Mouse (Mus musculus) c-Kit-positive CD71-positive TER-119-positive erythroid progenitor cells, embryonic 14.5 days (primary cell): ENCODE results near the gene Paqr3.

Source experiments
- DNase-seq: peaks from one replicate; pipeline ENCODE4 v3.0.0-alpha.2; 2013; ENCODE audit warnings: low spot score

The Paqr3 gene

GRCm38 (mm10) chr5:97084541-97084940, 26.9 kb downstream of the Paqr3 start:
- DNase-seq = no peak

DNA sequence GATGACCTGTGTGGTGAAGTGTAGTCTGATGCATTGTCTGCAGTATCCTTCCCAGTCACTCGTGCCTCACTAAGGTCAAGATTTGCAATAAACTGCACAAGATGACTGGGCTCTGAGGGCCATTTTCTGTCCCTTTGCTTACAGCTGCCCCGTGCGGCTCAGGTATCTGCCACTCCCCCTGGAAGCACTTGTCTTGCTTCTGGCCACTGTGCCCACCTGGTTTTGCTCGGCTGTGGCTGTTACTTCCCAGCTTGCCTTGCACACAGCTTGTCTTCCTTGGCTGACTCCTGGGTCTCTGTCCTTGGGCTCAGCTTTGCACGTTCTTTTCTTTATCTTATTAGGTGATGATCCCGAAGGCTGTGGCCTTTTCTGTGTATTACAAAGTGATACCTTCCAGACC, 27.7 kb downstream of the Paqr3 start:
- DNase-seq = no peak

DNA sequence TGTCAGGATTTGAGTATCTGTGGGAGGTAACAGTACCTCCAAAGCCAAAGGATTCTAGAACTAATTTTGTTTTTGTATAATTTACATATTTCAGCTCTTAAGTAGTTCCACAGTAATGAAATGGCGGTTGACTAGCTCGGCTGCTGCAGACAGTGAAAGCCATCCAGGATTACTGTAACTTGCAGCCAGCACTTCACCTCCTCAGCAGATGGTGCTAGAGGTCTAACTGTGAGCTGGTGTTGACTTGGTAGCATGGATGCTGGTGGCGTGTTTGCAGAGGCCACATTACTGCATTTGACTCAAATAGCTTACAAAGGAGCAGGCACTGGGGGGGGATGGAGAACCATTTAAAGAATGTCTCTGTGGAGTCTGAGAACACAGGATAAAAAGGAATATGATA, 29.9 kb downstream of the Paqr3 start:
- no peak for DNase-seq

GRCm38 (mm10) chr5:97078641-97079040, 32.8 kb downstream of the Paqr3 start:
- no peak for DNase-seq

- DNase-seq = no peak
These were observed 33.7 kb downstream of the Paqr3 start for GRCm38 (mm10) chr5:97077676-97078075.

DNA sequence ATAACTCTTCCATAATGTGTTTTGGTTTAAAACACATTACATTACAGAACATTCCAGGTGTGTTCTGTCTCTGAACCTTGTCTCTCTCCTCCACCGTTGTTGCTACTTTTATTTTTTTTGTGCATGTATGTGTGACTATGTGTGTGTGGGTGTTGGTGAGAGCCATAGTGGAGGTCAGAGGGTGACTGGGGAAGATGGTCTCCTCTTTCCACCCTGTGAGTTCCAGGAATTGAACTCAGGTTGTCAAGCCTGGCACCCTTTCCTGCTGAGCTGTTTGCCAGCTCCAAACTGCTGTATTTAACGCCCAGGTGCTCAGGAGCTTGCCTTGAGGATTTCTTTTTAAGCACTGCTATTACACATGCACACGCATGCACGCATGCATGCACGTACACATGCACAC, 35.2 kb downstream of the Paqr3 start:
- DNase-seq = no peak

DNA sequence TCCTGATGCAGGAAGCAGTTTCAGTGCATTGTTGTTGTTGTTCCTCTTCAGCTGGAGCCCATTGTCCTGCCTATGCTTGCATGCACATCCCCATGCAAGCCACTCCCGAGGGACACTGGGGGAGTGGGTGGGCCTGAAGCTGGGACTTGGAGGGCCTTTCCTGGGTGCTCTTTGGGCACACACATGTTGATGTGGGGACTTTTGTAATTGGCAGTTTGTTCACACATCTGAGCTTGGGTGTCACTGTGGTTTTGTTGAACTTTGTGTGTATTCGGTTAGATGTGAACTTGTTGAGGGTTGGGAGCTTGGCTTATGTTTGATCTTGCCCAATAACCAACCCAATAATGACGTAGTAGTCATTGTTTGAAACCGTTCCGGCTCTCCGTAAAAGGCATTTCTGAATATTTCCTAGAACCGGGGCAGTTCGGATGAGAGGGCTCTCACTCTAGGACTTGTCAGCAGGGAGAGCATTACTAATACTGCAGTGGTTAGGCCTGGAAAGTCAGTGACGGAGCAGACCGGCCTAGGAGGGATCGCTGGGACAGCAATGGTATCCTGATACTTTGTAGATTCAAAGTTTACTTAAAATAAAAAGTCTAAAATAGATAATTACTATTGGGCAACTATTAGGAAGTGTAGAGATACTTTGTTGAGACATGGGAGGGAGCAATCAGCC, 35.8 kb downstream of the Paqr3 start:
- no peak for DNase-seq

DNA sequence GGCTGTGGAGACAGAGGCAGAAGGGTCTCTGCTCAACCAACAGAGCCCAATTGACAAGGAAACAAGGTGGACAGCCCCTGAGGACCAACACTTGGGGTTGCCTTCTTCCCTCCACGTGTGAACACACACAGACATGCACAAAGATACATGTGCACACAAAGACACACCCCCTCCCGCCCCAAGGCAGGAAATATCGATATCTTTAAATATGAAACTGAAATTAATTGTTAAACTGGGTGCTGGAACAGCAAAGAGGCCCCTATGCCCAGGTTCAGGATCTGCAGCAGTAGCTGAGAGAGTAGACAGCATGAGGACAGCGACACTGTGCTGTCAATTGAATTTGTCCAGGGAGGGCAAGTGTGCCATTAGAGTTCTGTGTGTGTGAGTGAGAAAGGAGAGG, 45.6 kb downstream of the Paqr3 start:
- DNase-seq = no peak

GRCm38 (mm10) chr5:97062041-97062440, 49.4 kb downstream of the Paqr3 start:
- DNase-seq = no peak

- no peak for DNase-seq
These were observed 50.5 kb downstream of the Paqr3 start for GRCm38 (mm10) chr5:97060864-97061263.

- no peak for DNase-seq
These were observed 54.5 kb downstream of the Paqr3 start for GRCm38 (mm10) chr5:97056791-97057450.

GRCm38 (mm10) chr5:97056359-97056758, 55.0 kb downstream of the Paqr3 start:
- no peak for DNase-seq

- peak; percentile 69 for DNase-seq
These were observed 55.8 kb downstream of the Paqr3 start for GRCm38 (mm10) chr5:97055511-97056068.

- no peak for DNase-seq
These were observed 56.6 kb downstream of the Paqr3 start for GRCm38 (mm10) chr5:97054801-97055200.

DNA sequence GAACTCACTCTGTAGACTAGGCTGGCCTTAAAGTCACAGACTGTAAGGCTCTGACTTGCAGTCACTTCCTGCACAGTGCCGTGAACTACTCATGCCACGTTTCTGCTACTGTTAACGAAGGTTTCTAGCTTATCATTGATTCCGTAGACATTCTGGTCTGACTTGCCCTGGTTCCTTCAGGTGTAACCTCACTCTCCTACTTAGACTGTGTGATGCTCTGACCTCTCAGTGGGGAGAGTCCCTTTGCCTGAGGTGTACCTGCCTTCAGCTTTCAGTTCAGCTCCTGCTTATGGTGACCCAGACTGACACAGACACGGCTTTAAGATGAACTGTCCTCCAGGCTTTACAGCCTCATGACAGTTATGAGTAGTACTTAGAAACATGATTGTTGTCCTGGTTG, 57.2 kb downstream of the Paqr3 start:
- DNase-seq = no peak

DNA sequence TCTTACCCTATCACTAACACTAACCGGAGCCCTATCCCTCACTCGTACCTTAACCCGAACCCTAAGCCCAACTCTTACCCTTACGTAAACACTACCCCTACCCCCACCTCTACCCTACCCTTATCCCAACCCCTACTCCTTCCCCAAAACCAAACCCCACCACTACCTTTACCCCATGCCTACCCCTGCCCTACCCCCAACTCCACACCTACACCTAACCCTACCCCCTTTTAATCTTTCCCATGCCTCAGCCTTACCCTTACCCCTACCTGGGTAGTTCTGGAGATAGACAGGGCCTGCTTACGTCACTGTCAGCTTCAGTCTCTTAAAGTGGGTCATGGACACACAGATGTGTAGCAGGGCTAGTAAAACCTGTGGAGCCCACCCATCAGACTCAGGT, 62.5 kb downstream of the Paqr3 start:
- DNase-seq = no peak

GRCm38 (mm10) chr5:97046680-97047079, 64.7 kb downstream of the Paqr3 start:
- no peak for DNase-seq

- no peak for DNase-seq
These were observed 66.1 kb downstream of the Paqr3 start for GRCm38 (mm10) chr5:97045260-97045659.
